Mouse (Mus musculus) right cerebral cortex, adult 2 months (tissue): ENCODE data around the gene Gm10203.

Source experiments
- DNase-seq, 2 experiments: peaks; one replicate each; pipeline ENCODE4 v3.0.0; 2021 to 2022; ENCODE audit warnings: low spot score in 2 of 2

Gene Gm10203

GRCm38 (mm10) chr6:149179064-149179463 is 49.1 kb downstream of the Gm10203 start:
- no peak for DNase-seq
